Mouse (Mus musculus): ENCODE measurements around the gene Rasl11a.

DNA sequence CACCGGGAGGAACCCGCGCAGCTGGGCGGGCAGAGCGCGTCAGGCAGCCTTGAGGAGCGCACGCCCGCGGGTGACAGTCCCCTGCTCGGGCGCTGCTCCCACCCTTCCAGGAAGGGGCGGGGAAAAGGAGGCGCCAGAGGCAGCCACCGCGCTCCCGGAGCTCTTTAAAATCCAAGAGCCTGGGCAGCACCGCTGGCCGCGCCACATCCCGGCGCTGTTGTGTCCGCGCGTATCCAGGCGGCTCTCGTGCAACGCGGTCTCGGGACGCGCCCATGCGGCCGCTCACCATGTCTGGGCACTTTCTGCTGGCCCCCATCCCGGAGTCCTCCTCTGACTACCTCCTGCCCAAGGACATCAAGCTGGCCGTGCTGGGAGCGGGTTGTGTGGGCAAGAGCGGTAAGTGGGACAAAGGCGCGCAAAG is at the start of gene Rasl11a:
- TF ChIP-seq CTCF (IDR thresholded peaks at IDR 0.05; ENCODE audit: insufficient read depth, low read depth, low read length), result no peak
- peak; percentile 70 for TF ChIP-seq POLR2A (IDR thresholded peaks at IDR 0.05; ENCODE audit: insufficient read depth, low read depth, low read length)

Measured in olfactory bulb, adult 2 months (tissue).